Mouse (Mus musculus): Measurements from ENCODE around the gene Adarb1. TPM values are rescaled to one million over a fixed set of nuclear protein-coding genes. Genes with fewer than 3 reads are reported as not detected.

The Adarb1 gene
- polyA plus RNA-seq, 1 experiment, result 6.2 TPM

GRCm38 (mm10) chr10:77435343-77435742 is 17.3 kb upstream of the Adarb1 start:
- DNase-seq, result no peak

DNA sequence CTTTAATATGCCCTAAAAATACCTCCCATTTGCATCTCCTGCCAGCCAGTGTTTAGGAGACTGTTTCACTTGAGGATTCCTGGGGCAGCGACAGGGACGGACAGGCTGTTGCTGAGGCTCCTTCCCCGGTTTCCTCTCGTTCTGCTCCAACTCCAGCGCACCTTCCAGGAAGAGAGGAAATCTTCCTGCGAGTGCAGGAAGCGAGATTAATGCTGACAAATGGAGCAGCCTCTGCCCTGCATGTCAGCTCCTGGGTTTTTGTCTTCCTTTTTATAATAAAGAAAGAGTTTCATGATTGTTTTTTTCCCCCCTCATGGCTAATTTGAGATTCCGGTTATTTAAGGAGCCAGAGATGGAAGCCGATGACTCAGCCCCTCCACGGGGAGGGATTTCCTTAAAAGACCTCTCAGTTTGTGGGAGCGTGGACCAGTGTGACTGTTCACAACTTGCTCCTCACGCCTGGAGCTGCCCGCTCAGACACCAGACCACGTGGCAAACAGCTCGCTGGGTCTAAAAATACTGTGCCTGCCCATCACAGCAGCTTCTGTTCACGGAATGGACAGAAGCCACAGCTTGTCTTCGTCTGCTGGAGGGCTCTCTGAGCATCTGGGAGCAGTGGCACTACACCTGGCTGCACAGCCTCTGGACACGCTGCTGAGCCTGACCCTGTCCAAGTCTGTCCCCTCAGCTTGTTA is 16.5 kb upstream of the Adarb1 start:
- H3K27ac ChIP-seq (ENCODE audit: insufficient read depth, low read depth, low read length), result peak overlapping the region; percentile 51

More at GRCm38 (mm10) chr10:77435343-77435742, 17.3 kb upstream of the Adarb1 start:
- H3K27ac ChIP-seq (ENCODE audit: insufficient read depth, low read depth, low read length), result no peak overlapping the region
- H3K4me1 ChIP-seq (ENCODE audit: control insufficient read depth, insufficient read depth, low read length), result no peaks in the 10 kb centered on the region
- H3K27me3 ChIP-seq (replicated peaks; ENCODE audit: control insufficient read depth, insufficient read depth, low read length), result no peaks in the 10 kb centered on the region
- no peak for TF ChIP-seq CTCF (conservative IDR thresholded peaks at IDR 0.05; ENCODE audit: insufficient read depth, insufficient read length, low read depth, low read length)
- TF ChIP-seq POLR2A (IDR thresholded peaks at IDR 0.05; ENCODE audit: low read depth, low read length), result no peak
- WGBS, result 73% methylated on average over 4 of the region's 4 CpGs
- no peak overlapping the region for H3K4me3 ChIP-seq (ENCODE audit: insufficient read depth, low read depth, low read length)
- no peaks in the 10 kb centered on the region for H3K36me3 ChIP-seq (ENCODE audit: control insufficient read depth, insufficient read depth, low read length)

DNA sequence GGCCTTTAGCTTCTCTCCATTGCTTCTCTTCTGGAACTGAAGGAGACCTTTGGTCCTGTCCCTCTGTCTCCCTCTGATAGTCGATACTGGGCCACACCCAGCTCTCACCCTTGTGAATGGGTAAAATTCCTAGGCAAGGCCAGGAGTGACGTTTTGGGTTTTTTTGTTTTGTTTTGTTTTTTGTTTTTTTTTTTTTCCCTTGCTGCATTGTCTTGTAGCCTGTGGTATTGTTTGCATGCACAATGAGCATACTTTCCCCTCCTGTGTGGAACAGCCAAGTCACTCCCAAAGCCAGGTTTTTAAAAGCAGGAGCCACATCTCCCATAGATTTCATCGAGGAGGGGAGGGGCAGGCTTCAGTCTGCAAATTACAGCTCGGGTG is 16.0 kb upstream of the Adarb1 start:
- DNase-seq, result no peak
- 0 out of 2 replicates have a peak overlapping the region, but pooled peaks have one; percentile 7 for H3K27ac ChIP-seq (ENCODE audit: insufficient read depth, low read depth, low read length)
- H3K27me3 ChIP-seq (replicated peaks; ENCODE audit: control insufficient read depth, insufficient read depth, low read length), result no peaks in the 10 kb centered on the region
- no peaks in the 10 kb centered on the region for H3K4me1 ChIP-seq (ENCODE audit: control insufficient read depth, insufficient read depth, low read length)
- no peak overlapping the region for H3K4me3 ChIP-seq (ENCODE audit: insufficient read depth, low read depth, low read length)
- no peaks in the 10 kb centered on the region for H3K36me3 ChIP-seq (ENCODE audit: control insufficient read depth, insufficient read depth, low read length)
- no peak for TF ChIP-seq CTCF (conservative IDR thresholded peaks at IDR 0.05; ENCODE audit: insufficient read depth, insufficient read length, low read depth, low read length)
- 28% methylated on average over 4 of the region's 4 CpGs for WGBS

More for the DNA sequence above, 16.5 kb upstream of the Adarb1 start:
- H3K36me3 ChIP-seq (ENCODE audit: control insufficient read depth, insufficient read depth, low read length), result no peaks in the 10 kb centered on the region
- DNase-seq, result peak; percentile 76
- H3K27me3 ChIP-seq (replicated peaks; ENCODE audit: control insufficient read depth, insufficient read depth, low read length), result no peaks in the 10 kb centered on the region
- no peaks in the 10 kb centered on the region for H3K4me1 ChIP-seq (ENCODE audit: control insufficient read depth, insufficient read depth, low read length)
- 23% methylated on average over 18 of the region's 18 CpGs for WGBS
- no peak overlapping the region for H3K4me3 ChIP-seq (ENCODE audit: insufficient read depth, low read depth, low read length)
- TF ChIP-seq POLR2A (IDR thresholded peaks at IDR 0.05; ENCODE audit: low read depth, low read length) (no peak), CTCF (conservative IDR thresholded peaks at IDR 0.05; ENCODE audit: insufficient read depth, insufficient read length, low read depth, low read length) (no peak)

GRCm38 (mm10) chr10:77430771-77431170 is 12.7 kb upstream of the Adarb1 start:
- Histone ChIP-seq H3K27ac (ENCODE audit: insufficient read depth, low read depth, low read length) (no peak overlapping the region), H3K4me1 (ENCODE audit: control insufficient read depth, insufficient read depth, low read length) (no peaks in the 10 kb centered on the region), H3K27me3 (replicated peaks; ENCODE audit: control insufficient read depth, insufficient read depth, low read length) (no peaks in the 10 kb centered on the region), H3K4me3 (ENCODE audit: insufficient read depth, low read depth, low read length) (no peak overlapping the region), H3K36me3 (ENCODE audit: control insufficient read depth, insufficient read depth, low read length) (no peaks in the 10 kb centered on the region)
- no peak for DNase-seq
- no peak for TF ChIP-seq POLR2A (IDR thresholded peaks at IDR 0.05; ENCODE audit: low read depth, low read length)
- no peak for TF ChIP-seq CTCF (conservative IDR thresholded peaks at IDR 0.05; ENCODE audit: insufficient read depth, insufficient read length, low read depth, low read length)

DNA sequence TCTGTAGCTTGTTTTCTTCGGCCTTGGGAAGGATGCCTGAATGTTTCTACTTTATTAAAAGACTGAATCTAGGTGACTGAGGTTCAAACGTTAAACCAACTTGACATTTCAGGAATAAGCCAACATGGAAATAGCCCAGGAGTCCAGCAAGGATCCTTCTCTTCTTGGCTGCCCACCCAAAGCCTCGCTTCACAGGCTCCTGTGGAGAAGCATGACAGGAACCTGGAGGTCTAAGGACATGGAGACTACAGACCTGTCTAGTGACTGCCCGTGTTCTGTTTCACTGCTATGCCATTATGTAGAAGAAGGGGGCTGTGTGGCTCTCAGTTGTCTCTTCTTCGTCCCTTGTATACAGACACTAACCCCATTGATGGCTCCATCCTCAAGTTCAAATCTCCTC is 11.9 kb upstream of the Adarb1 start:
- H3K4me1 ChIP-seq (ENCODE audit: control insufficient read depth, insufficient read depth, low read length), result no peaks in the 10 kb centered on the region
- WGBS, result 90% methylated on average over 5 of the region's 5 CpGs

GRCm38 (mm10) chr10:77427610-77428009 is 9.5 kb upstream of the Adarb1 start:
- no peaks in the 10 kb centered on the region for H3K36me3 ChIP-seq (ENCODE audit: control insufficient read depth, insufficient read depth, low read length)
- H3K27ac ChIP-seq (ENCODE audit: insufficient read depth, low read depth, low read length), result no peak overlapping the region
- H3K4me1 ChIP-seq (ENCODE audit: control insufficient read depth, insufficient read depth, low read length), result no peaks in the 10 kb centered on the region
- no peak for DNase-seq
- WGBS, result 41% methylated on average over 2 of the region's 2 CpGs
- no peaks in the 10 kb centered on the region for H3K27me3 ChIP-seq (replicated peaks; ENCODE audit: control insufficient read depth, insufficient read depth, low read length)
- no peak for TF ChIP-seq POLR2A (IDR thresholded peaks at IDR 0.05; ENCODE audit: low read depth, low read length)
- no peak for TF ChIP-seq CTCF (conservative IDR thresholded peaks at IDR 0.05; ENCODE audit: insufficient read depth, insufficient read length, low read depth, low read length)
- no peak overlapping the region for H3K4me3 ChIP-seq (ENCODE audit: insufficient read depth, low read depth, low read length)

More for the DNA sequence above, 11.9 kb upstream of the Adarb1 start:
- DNase-seq, result no peak
- no peak for TF ChIP-seq CTCF (conservative IDR thresholded peaks at IDR 0.05; ENCODE audit: insufficient read depth, insufficient read length, low read depth, low read length)
- TF ChIP-seq POLR2A (IDR thresholded peaks at IDR 0.05; ENCODE audit: low read depth, low read length), result no peak
- H3K27me3 ChIP-seq (replicated peaks; ENCODE audit: control insufficient read depth, insufficient read depth, low read length), result no peaks in the 10 kb centered on the region
- H3K27ac ChIP-seq (ENCODE audit: insufficient read depth, low read depth, low read length), result no peak overlapping the region
- H3K36me3 ChIP-seq (ENCODE audit: control insufficient read depth, insufficient read depth, low read length), result no peaks in the 10 kb centered on the region
- no peak overlapping the region for H3K4me3 ChIP-seq (ENCODE audit: insufficient read depth, low read depth, low read length)

GRCm38 (mm10) chr10:77420190-77420589 is 2.1 kb upstream of the Adarb1 start:
- Histone ChIP-seq H3K27me3 (replicated peaks; ENCODE audit: control insufficient read depth, insufficient read depth, low read length) (no peaks in the 10 kb centered on the region), H3K4me3 (ENCODE audit: insufficient read depth, low read depth, low read length) (no peak overlapping the region), H3K27ac (ENCODE audit: insufficient read depth, low read depth, low read length) (no peak overlapping the region), H3K36me3 (ENCODE audit: control insufficient read depth, insufficient read depth, low read length) (no peaks in the 10 kb centered on the region), H3K4me1 (ENCODE audit: control insufficient read depth, insufficient read depth, low read length) (no peaks in the 10 kb centered on the region)
- 94% methylated on average over 3 of the region's 3 CpGs for WGBS
- no peak for DNase-seq
- TF ChIP-seq CTCF (conservative IDR thresholded peaks at IDR 0.05; ENCODE audit: insufficient read depth, insufficient read length, low read depth, low read length) (no peak), POLR2A (IDR thresholded peaks at IDR 0.05; ENCODE audit: low read depth, low read length) (no peak)
